Mouse (Mus musculus) yolk sac, embryonic 10.5 days (tissue): ENCODE measurements at regions not wholly inside any gene's neighbourhood (a gene's known extent, or its start where the extent isn't known, plus 50 kb on each side); places are given as distances from the start of the nearest gene placed in this dataset.
"Not testable (repeated sequence)": the region's sequence is repeated elsewhere in the genome, so short reads cannot be mapped to it uniquely, and the experiment has no call there.

Experiments
- DNase-seq: peaks from one replicate; pipeline ENCODE4 v3.0.0-alpha.2; 2017; ENCODE audit warnings: low spot score

GRCm38 (mm10) chr14:46594151-46594550 lies 166.2 kb upstream of the Cdkn3 start:
- no peak for DNase-seq

- DNase-seq, result no peak
Observed at GRCm38 (mm10) chr14:46591753-46592359, 168.5 kb upstream of the Cdkn3 start.

- DNase-seq, result no peak
Observed at GRCm38 (mm10) chr14:46591211-46591610, 169.1 kb upstream of the Cdkn3 start.

- no peak for DNase-seq
Observed at GRCm38 (mm10) chr14:46586093-46586492, 174.2 kb upstream of the Cdkn3 start.

GRCm38 (mm10) chr14:46578051-46579000 lies 182.0 kb upstream of the Cdkn3 start:
- DNase-seq, result no peak

- no peak for DNase-seq
Observed at GRCm38 (mm10) chr14:46575889-46576288, 184.5 kb upstream of the Cdkn3 start.

- DNase-seq, result peak; percentile 34
Observed at GRCm38 (mm10) chr14:46575414-46575813, 184.9 kb upstream of the Cdkn3 start.

- peak; percentile 73 for DNase-seq
Observed at GRCm38 (mm10) chr14:46573401-46573800, 182.9 kb upstream of the Bmp4 start.

- DNase-seq, result not testable (repeated sequence)
Observed at GRCm38 (mm10) chr14:46572972-46573371, 182.5 kb upstream of the Bmp4 start.

GRCm38 (mm10) chr14:46571841-46572240 lies 181.4 kb upstream of the Bmp4 start:
- no peak for DNase-seq

- no peak for DNase-seq
Observed at GRCm38 (mm10) chr14:46569273-46569672, 178.8 kb upstream of the Bmp4 start.

- no peak for DNase-seq
Observed at GRCm38 (mm10) chr14:46567411-46567780, 176.9 kb upstream of the Bmp4 start.

GRCm38 (mm10) chr14:46566681-46567410 lies 176.4 kb upstream of the Bmp4 start:
- DNase-seq, result no peak

- DNase-seq, result peak; percentile 40
Observed at GRCm38 (mm10) chr14:46564998-46565397, 174.5 kb upstream of the Bmp4 start.

- DNase-seq, result no peak
Observed at GRCm38 (mm10) chr14:46562016-46562415, 171.5 kb upstream of the Bmp4 start.

GRCm38 (mm10) chr14:46553239-46553638 lies 162.8 kb upstream of the Bmp4 start:
- no peak for DNase-seq

- DNase-seq, result peak; percentile 36
Observed at GRCm38 (mm10) chr14:46546146-46546545, 155.7 kb upstream of the Bmp4 start.

GRCm38 (mm10) chr14:46539466-46540187 lies 149.2 kb upstream of the Bmp4 start:
- peak; percentile 34 for DNase-seq

- no peak for DNase-seq
Observed at GRCm38 (mm10) chr14:46536002-46536762, 145.7 kb upstream of the Bmp4 start.

GRCm38 (mm10) chr14:46532697-46533096 lies 142.2 kb upstream of the Bmp4 start:
- no peak for DNase-seq

- no peak for DNase-seq
Observed at GRCm38 (mm10) chr14:46530452-46530851, 140.0 kb upstream of the Bmp4 start.
